Mouse (Mus musculus) kidney, postnatal 4 days (tissue): ENCODE data around the gene Lpp.

ENCODE experiments used
- DNase-seq, 2 experiments: peaks; one replicate each; pipeline ENCODE4 v3.0.0; 2021; ENCODE audit warnings: mixed read lengths in 2 of 2

Gene Lpp

GRCm38 (mm10) chr16:24641003-24641797, 247.9 kb downstream of the Lpp start:
- no peak for DNase-seq

GRCm38 (mm10) chr16:24643024-24643635, 249.8 kb downstream of the Lpp start:
- no peak for DNase-seq

- no peak for DNase-seq
Observed at GRCm38 (mm10) chr16:24644154-24644553, 250.8 kb downstream of the Lpp start.

GRCm38 (mm10) chr16:24644760-24645406, 251.6 kb downstream of the Lpp start:
- no peak for DNase-seq

- DNase-seq, result no peak
Observed at GRCm38 (mm10) chr16:24645906-24646603, 252.7 kb downstream of the Lpp start.

- DNase-seq, result no peak
Observed at GRCm38 (mm10) chr16:24651655-24652654, 258.6 kb downstream of the Lpp start.

- DNase-seq, result no peak
Observed at GRCm38 (mm10) chr16:24653041-24653440, 259.7 kb downstream of the Lpp start.

- no peak for DNase-seq
Observed at GRCm38 (mm10) chr16:24655116-24655515, 261.8 kb downstream of the Lpp start.

GRCm38 (mm10) chr16:24656026-24656425, 262.7 kb downstream of the Lpp start:
- DNase-seq, result no peak

- no peak for DNase-seq
Observed at GRCm38 (mm10) chr16:24656752-24657151, 263.4 kb downstream of the Lpp start.

GRCm38 (mm10) chr16:24659049-24659448, 265.7 kb downstream of the Lpp start:
- DNase-seq, result no peak

GRCm38 (mm10) chr16:24664131-24664530, 270.8 kb downstream of the Lpp start:
- no peak for DNase-seq

GRCm38 (mm10) chr16:24669718-24670460, 276.6 kb downstream of the Lpp start:
- no peak for DNase-seq

GRCm38 (mm10) chr16:24678942-24679341, 285.6 kb downstream of the Lpp start:
- no peak for DNase-seq

GRCm38 (mm10) chr16:24695062-24695461, 301.8 kb downstream of the Lpp start:
- DNase-seq, result no peak

GRCm38 (mm10) chr16:24704215-24704614, 310.9 kb downstream of the Lpp start:
- DNase-seq, result no peak

GRCm38 (mm10) chr16:24723641-24724040, 330.3 kb downstream of the Lpp start:
- DNase-seq, result no peak

- no peak for DNase-seq
Observed at GRCm38 (mm10) chr16:24732751-24733150, 339.4 kb downstream of the Lpp start.

GRCm38 (mm10) chr16:24733321-24733720, 340.0 kb downstream of the Lpp start:
- no peak for DNase-seq

GRCm38 (mm10) chr16:24735754-24736153, 342.4 kb downstream of the Lpp start:
- no peak for DNase-seq

GRCm38 (mm10) chr16:24737362-24738057, 344.2 kb downstream of the Lpp start:
- DNase-seq, result no peak
